Mouse (Mus musculus): Measurements from ENCODE around the gene Senp1. TPM values are rescaled to one million over a fixed set of nuclear protein-coding genes. Genes with fewer than 3 reads are reported as not detected.

The Senp1 gene
- polyA plus RNA-seq, 1 experiment from 2014 or later: 16.7 TPM

DNA sequence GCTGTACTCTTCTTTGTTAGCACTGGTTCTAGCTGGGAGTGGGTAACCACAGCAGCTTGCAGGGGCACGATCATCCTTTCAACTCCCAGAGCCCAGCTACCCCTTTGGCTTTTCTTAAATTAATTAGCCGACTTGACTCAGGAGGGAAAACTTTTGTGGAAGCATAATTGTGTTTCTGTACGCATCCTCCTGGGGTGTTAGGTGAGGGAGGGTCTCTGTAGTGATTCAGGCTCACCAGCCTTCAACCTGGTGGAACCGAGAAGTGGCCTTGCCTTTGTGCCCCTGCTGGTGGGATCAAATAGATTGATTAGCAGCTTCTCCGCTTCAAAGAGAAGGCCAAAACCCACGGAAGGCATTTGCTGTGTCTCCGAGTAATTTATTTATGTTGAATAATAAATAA is 93.6 kb downstream of the Senp1 start:
- H3K27ac ChIP-seq: no peak overlapping the region
- H3K9ac ChIP-seq: no peak overlapping the region
- no peaks in the 10 kb centered on the region for H3K36me3 ChIP-seq
- no peak overlapping the region for H3K4me2 ChIP-seq
- no peak for ATAC-seq (replicated peaks; ENCODE audit: insufficient number of reproducible peaks, insufficient read depth, low FRiP score, low read depth)
- peaks cover 71% of the 10 kb centered on the region for H3K27me3 ChIP-seq
- H3K4me3 ChIP-seq: no peak overlapping the region
- WGBS: 30% methylated on average over 7 of the region's 7 CpGs
- H3K4me1 ChIP-seq (replicated peaks): peaks cover 40% of the 10 kb centered on the region
- H3K9me3 ChIP-seq (replicated peaks): no peaks in the 10 kb centered on the region

DNA sequence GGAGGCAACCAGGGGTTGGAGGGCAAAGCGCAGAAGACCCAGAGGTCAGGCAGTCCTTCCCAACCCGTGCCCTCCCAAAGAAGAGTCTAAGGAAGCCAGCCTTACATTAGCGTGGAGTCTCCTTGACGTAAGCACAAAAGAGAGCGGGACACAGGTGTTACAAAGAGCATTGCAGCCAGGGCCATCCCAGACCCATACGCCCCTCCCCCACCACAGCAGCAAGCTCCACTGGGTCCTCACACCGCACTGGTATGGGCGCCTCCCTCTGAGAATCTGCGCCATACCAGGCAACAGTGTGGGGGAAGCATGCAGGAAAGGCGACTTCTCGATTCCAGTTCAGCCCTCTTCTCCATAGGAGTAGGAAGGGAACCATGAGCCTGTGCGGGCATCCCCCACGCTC is 94.0 kb downstream of the Senp1 start:
- 38% methylated on average over 13 of the region's 13 CpGs for WGBS
- no peak overlapping the region for H3K27ac ChIP-seq
- no peaks in the 10 kb centered on the region for H3K36me3 ChIP-seq
- no peaks in the 10 kb centered on the region for H3K9me3 ChIP-seq (replicated peaks)
- peaks cover 36% of the 10 kb centered on the region for H3K4me1 ChIP-seq (replicated peaks)
- H3K4me3 ChIP-seq: no peak overlapping the region
- peaks cover 66% of the 10 kb centered on the region for H3K27me3 ChIP-seq
- H3K9ac ChIP-seq: no peak overlapping the region
- H3K4me2 ChIP-seq: no peak overlapping the region
- no peak for ATAC-seq (replicated peaks; ENCODE audit: insufficient number of reproducible peaks, insufficient read depth, low FRiP score, low read depth)

DNA sequence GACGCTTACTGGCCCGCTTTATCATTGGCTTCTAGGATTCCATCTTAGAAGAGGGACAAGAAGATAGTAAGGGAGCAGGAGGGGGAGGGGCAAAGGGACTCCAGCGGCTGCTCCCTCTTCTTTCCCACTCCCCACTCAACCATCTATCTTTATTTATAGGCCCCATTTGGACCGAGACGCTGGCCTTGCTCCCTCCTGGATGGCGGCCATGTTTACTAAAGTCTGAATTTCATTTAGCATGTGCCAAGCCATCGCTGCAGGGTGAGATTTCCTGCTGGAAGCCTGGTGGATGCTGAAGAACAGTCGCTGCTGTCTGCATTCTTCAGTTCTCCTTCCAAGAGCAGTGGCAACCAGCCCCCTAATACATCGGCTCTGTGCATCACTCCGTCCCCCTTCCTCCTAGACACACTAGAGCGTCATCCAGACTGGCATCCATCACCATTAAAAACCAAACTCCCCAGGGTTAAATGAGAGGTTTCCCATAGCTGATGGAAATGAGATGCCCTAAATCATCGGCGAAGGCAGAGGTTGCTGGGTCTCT is 96.8 kb downstream of the Senp1 start:
- ATAC-seq (replicated peaks; ENCODE audit: insufficient number of reproducible peaks, insufficient read depth, low FRiP score, low read depth): no peak
- H3K4me3 ChIP-seq: no peak overlapping the region
- H3K36me3 ChIP-seq: no peaks in the 10 kb centered on the region
- peaks cover 23% of the 10 kb centered on the region for H3K4me1 ChIP-seq (replicated peaks)
- 66% methylated on average over 13 of the region's 13 CpGs for WGBS
- H3K27me3 ChIP-seq: peaks cover 44% of the 10 kb centered on the region
- H3K9me3 ChIP-seq (replicated peaks): no peaks in the 10 kb centered on the region
- H3K4me2 ChIP-seq: no peak overlapping the region
- H3K9ac ChIP-seq: no peak overlapping the region
- no peak overlapping the region for H3K27ac ChIP-seq

DNA sequence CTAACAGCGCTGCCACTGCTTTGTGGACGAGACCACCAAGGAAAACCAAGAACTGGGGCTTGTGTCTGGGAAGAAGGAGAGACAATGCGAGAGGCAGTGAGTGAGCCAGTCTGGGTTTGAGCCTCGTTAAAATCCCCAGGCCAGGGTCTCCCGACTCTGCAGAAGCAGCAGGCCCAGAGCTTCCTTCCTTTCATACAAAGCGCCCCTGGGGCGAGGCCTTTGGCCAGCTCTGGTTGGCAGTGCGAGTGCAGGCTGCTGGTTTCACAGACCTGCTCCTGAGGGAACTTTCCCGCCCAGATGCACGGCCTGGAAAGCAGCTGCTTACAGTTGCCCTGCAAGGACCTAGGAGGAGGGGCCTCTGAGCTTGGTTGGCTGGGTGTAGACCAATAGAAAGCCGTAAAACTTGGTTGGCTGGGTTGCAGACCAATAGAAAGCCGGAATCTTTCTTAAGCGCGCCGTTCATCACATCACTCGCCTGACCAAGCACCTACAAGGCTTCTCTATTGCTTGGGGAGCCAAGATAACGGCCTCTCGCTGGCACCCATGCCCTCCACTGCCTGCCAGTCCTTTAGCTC is 100.7 kb downstream of the Senp1 start:
- peaks cover 4% of the 10 kb centered on the region for H3K27me3 ChIP-seq
- H3K27ac ChIP-seq: peak overlapping the region; percentile 75
- H3K4me2 ChIP-seq: peak overlapping the region; percentile 65
- H3K9me3 ChIP-seq (replicated peaks): no peaks in the 10 kb centered on the region
- WGBS: 12% methylated on average over 18 of the region's 18 CpGs
- H3K4me1 ChIP-seq (replicated peaks): peaks cover 15% of the 10 kb centered on the region
- peak; percentile 92 for ATAC-seq (replicated peaks; ENCODE audit: insufficient number of reproducible peaks, insufficient read depth, low FRiP score, low read depth)
- no peaks in the 10 kb centered on the region for H3K36me3 ChIP-seq
- H3K9ac ChIP-seq: peak overlapping the region; percentile 50
- H3K4me3 ChIP-seq: peak overlapping the region; percentile 34

DNA sequence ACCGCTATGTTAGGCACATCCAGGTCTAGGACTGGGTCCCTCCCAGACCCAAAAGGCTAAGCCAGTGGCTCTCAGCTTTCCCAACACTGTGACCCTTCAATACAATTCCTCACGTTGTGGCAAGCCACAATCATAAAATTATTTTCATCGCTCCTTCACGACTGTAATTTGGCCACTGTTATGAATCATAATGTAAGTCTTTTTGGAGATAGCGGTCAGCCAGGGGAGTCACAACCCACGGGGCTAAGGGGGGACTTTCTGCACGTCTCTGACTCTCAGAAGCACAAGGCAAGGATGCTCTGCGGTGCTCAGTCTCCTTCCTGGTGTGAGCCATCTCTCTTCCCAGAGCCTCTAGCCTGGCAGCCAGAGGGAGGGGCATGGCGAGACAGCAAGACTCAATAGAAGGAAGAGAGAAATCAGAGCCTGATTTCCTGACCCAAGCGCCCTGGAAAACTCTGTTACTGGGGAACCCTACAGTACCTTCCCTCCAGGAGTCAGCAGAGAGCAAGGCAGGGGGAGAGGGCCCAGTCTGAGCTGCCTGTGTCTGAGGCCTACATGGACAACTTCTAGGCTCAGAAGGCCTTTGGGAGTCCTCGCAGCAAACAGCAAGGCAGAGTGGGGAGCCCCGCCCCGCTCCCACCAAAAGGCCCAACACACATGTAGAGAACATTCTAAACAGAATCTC is 101.4 kb downstream of the Senp1 start:
- Histone ChIP-seq H3K4me2 (peak overlapping the region; percentile 65), H3K4me3 (no peak overlapping the region; the same call in 1 of the 2 replicates), H3K4me1 (replicated peaks) (peaks cover 15% of the 10 kb centered on the region), H3K27me3 (0 out of 2 replicates have a peak, but pooled peaks cover 3% of the 10 kb centered on the region), H3K36me3 (no peaks in the 10 kb centered on the region), H3K27ac (peak overlapping the region; percentile 75), H3K9me3 (replicated peaks) (no peaks in the 10 kb centered on the region), H3K9ac (peak overlapping the region; percentile 50)
- ATAC-seq (replicated peaks; ENCODE audit: insufficient number of reproducible peaks, insufficient read depth, low FRiP score, low read depth): no peak
- WGBS: 58% methylated on average over 13 of the region's 13 CpGs

DNA sequence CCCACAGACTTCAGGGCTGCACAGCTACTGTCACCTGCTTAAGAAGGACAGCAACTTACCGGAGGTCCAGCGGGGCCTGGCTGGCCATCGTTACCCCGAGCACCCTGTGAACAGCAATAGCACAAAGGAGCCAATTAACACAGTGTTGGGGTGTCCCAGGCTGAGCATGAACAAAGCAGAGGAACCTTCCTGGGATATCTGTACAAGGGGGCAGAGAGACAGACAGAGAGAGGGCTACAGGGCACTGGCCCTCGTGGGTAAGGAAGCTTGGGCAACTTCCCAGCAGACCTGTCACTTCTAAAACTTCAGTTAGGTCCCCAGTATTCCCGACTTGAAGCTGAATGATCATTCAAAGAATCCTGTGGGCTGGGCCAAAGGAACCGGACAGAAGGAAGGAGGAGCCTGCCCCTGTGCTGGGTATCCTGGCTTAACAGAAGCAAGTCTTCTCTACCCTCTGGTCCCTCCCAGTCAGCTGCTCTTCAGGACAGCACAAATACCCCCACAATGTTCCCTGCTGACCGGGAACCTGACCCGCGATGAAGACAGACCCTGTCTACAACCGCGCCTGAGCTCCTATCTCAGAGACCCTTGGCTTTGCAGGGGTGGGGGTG is 102.2 kb downstream of the Senp1 start:
- Histone ChIP-seq H3K27me3 (0 out of 2 replicates have a peak, but pooled peaks cover 2% of the 10 kb centered on the region), H3K4me1 (replicated peaks) (peaks cover 15% of the 10 kb centered on the region), H3K9ac (no peak overlapping the region), H3K4me3 (no peak overlapping the region), H3K27ac (no peak overlapping the region), H3K36me3 (no peaks in the 10 kb centered on the region), H3K9me3 (replicated peaks) (no peaks in the 10 kb centered on the region), H3K4me2 (no peak overlapping the region)
- WGBS: 44% methylated on average over 12 of the region's 12 CpGs
- no peak for ATAC-seq (replicated peaks; ENCODE audit: insufficient number of reproducible peaks, insufficient read depth, low FRiP score, low read depth)

DNA sequence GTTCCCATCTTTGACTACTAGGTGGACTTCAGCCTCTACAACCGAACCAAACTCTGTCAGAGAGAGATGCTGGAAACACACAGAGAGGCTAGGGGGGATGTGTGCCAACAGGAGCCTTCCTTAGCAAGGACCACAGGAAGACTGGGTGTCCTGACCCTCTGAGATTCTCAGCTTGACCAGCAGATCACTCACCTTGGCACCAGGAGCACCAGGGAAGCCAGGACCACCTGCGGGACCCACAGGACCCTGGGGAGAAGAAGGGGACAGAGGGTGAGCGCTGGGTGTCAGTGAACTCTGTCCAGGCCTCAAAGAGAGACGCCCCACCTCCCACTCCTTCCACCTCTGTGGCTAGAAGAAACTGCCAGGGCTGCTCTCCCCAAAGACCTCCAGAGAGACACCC is 102.8 kb downstream of the Senp1 start:
- H3K36me3 ChIP-seq: no peaks in the 10 kb centered on the region
- no peak for ATAC-seq (replicated peaks; ENCODE audit: insufficient number of reproducible peaks, insufficient read depth, low FRiP score, low read depth)
- H3K4me2 ChIP-seq: no peak overlapping the region
- H3K27me3 ChIP-seq: no peaks in the 10 kb centered on the region
- no peak overlapping the region for H3K4me3 ChIP-seq
- H3K9ac ChIP-seq: no peak overlapping the region
- WGBS: 39% methylated on average over 4 of the region's 4 CpGs
- no peaks in the 10 kb centered on the region for H3K9me3 ChIP-seq (replicated peaks)
- peaks cover 15% of the 10 kb centered on the region for H3K4me1 ChIP-seq (replicated peaks)
- no peak overlapping the region for H3K27ac ChIP-seq

DNA sequence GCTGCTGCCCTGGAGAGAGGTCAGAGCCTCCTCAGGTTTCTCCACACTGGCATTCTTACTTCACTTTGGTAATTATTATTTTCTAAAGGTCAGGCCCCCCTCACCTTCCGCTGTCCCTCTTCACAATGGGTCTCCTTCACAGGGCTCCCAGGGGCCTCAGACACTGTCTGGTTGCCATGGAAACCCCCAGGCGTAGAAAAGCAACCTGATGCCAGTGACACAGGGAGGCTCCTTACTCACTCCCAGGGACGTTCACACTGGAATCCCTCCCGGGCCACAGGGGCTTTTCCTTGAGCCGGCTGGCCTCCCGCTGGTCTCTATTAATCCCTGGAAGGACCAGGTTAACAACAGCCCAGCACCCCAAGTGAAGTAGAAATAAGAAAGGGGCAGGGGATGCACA is 103.4 kb downstream of the Senp1 start:
- H3K4me1 ChIP-seq (replicated peaks): peaks cover 15% of the 10 kb centered on the region
- whole genome bisulfite sequencing: 10% methylated on average over 6 of the region's 6 CpGs
- no peak overlapping the region for H3K9ac ChIP-seq
- no peak for ATAC-seq (replicated peaks; ENCODE audit: insufficient number of reproducible peaks, insufficient read depth, low FRiP score, low read depth)
- no peaks in the 10 kb centered on the region for H3K27me3 ChIP-seq
- H3K4me2 ChIP-seq: no peak overlapping the region
- no peak overlapping the region for H3K27ac ChIP-seq
- no peaks in the 10 kb centered on the region for H3K36me3 ChIP-seq
- H3K4me3 ChIP-seq: no peak overlapping the region
- no peaks in the 10 kb centered on the region for H3K9me3 ChIP-seq (replicated peaks)

DNA sequence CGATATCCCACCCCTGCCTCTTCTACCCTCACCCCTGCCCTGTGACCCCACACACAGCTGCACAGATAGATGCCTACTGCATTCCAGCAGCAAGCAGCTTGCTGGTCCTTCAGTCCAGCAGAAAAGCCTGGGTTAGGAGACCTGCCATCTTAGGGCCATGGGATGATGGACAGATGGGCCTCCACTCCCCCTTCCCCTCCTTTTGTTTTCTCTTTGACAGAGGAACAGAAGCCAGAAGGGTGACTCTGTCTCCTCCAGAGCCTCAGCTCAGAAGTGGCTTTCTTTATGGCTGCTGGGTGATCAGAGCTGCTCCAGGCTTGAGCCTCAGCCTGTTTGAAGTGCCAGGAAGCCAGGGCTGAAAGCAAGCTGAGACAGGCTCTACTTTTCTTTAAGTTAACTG is 104.0 kb downstream of the Senp1 start:
- no peak overlapping the region for H3K4me2 ChIP-seq
- H3K36me3 ChIP-seq: no peaks in the 10 kb centered on the region
- no peak overlapping the region for H3K27ac ChIP-seq
- H3K9ac ChIP-seq: no peak overlapping the region
- ATAC-seq (replicated peaks; ENCODE audit: insufficient number of reproducible peaks, insufficient read depth, low FRiP score, low read depth): no peak
- no peak overlapping the region for H3K4me3 ChIP-seq
- no peaks in the 10 kb centered on the region for H3K27me3 ChIP-seq
- WGBS: 31% methylated on average over 1 of the region's 1 CpGs
- H3K9me3 ChIP-seq (replicated peaks): no peaks in the 10 kb centered on the region
- H3K4me1 ChIP-seq (replicated peaks): peaks cover 15% of the 10 kb centered on the region
